Mouse (Mus musculus) lung, embryonic 14.5 days (tissue): ENCODE data around the gene Chst3. TPM values are rescaled to one million over a fixed set of nuclear protein-coding genes. Genes with fewer than 3 reads are reported as not detected.
"Not testable (repeated sequence)": the region's sequence is repeated elsewhere in the genome, so short reads cannot be mapped to it uniquely, and the experiment has no call there.

Experiments used
- ATAC-seq: fragments of 200-750 bp; cut with Nextera tagmentation; 2 replicates; pipeline ENCODE4 v1.8.0; 2017; ENCODE audit warnings: mild to moderate bottlenecking, moderate TSS enrichment, moderate library complexity; ENCODE audit not compliant: insufficient read depth
- DNase-seq: peaks from one replicate; pipeline ENCODE4 v3.0.0-alpha.2; 2015
- H3K27ac ChIP-seq: fragments of 300-500 bp; sonication (generic); 2 replicates; pipeline ENCODE4 v1.5.1; 2014; ENCODE audit warnings: low read depth, mild to moderate bottlenecking, moderate library complexity
- H3K27me3 ChIP-seq: fragments of 300-500 bp; sonication (generic); 2 replicates; pipeline ENCODE4 v1.6.1; 2014; ENCODE audit warnings: low read length, control low read depth; ENCODE audit not compliant: insufficient read depth
- H3K36me3 ChIP-seq: fragments of 300-500 bp; sonication (generic); 2 replicates; pipeline ENCODE4 v1.6.1; 2014; ENCODE audit warnings: control low read depth; ENCODE audit not compliant: insufficient read depth
- H3K4me1 ChIP-seq: fragments of 300-500 bp; sonication (generic); 2 replicates; pipeline ENCODE4 v1.6.1; 2014; ENCODE audit warnings: antibody characterized with exemption, control low read depth; ENCODE audit not compliant: insufficient read depth
- H3K4me2 ChIP-seq: fragments of 300-500 bp; sonication (generic); 2 replicates; pipeline ENCODE4 v1.6.1; 2014; ENCODE audit warnings: mild to moderate bottlenecking
- H3K4me3 ChIP-seq: fragments of 300-500 bp; sonication (generic); 2 replicates; pipeline ENCODE4 v1.5.1; 2014; ENCODE audit warnings: low read depth, low read length
- H3K9ac ChIP-seq: fragments of 300-500 bp; sonication (generic); 2 replicates; pipeline ENCODE4 v1.6.1; 2014
- H3K9me3 ChIP-seq: fragments of 300-500 bp; sonication (generic); 2 replicates; pipeline ENCODE4 v1.6.1; 2016; ENCODE audit warnings: low read depth, low read length, control low read depth
- CTCF ChIP-seq: IDR thresholded peaks from 2 replicates; pipeline ENCODE4 v1.5.1; 2016; ENCODE audit warnings: antibody characterized with exemption, low read depth
- WGBS: fragments of 180-500 bp; shearing (Covaris S2); extraction: QIAGEN DNeasy Blood & Tissue Kit; methylation state at CpG from one replicate; pipeline ENCODE4 v1.1.7; 2014; 5-methylcytosine and 5-hydroxymethylcytosine counted together
- polyA plus RNA-seq: library from polyadenylated mRNA; unstranded; fragments of >200 nt; fragmentation: Nextera tagmentation; extraction: Ambion mirVana; gene quantifications from 2 replicates; pipeline ENCODE4 v1.2.1, GENCODE M21; 2014

Chst3 gene
- polyA plus RNA-seq, 1 experiment from 2014 or later: 2.1 TPM

DNA sequence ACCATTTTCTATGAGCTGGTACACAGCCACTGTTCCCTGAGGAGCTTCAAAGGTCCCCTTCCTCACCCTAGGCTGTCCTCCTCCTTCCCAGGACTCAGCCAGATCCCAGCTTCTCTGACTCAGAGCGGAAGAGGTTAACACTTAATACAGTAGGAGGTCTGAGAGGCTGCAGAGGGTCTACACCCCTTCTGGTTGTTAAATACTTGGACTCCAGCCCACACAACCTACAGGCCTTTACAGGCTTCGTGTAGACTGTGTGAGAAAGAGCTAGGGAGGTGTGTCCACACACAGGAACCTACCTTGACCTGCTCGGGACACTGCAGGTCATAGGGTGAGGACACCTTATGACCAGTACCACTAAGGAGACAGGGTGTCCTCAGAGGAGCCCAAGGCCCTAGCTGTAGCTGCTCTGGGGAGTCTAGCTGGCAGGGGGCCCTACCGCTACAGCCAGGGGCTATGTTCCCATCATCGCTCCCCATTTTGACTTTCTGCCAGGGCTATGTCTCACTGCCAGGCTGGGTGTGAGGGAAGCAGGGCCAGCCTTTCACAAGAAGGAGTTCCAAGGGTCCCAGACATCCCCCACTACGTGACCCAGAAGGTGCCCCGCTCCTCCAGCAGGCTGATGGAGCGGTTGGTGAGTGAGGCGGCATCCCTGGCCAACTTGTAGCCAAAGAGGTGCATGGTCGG, 33.9 kb downstream of the Chst3 start:
- Histone ChIP-seq H3K4me1 (peaks cover 8% of the 10 kb centered on the region), H3K9me3 (no peaks in the 10 kb centered on the region), H3K4me3 (no peak overlapping the region), H3K27me3 (no peaks in the 10 kb centered on the region), H3K36me3 (peaks cover 10% of the 10 kb centered on the region; the same call in 1 of the 2 replicates), H3K4me2 (0 out of 2 replicates have a peak overlapping the region, but pooled peaks have one; percentile 29), H3K27ac (no peak overlapping the region; the same call in 1 of the 2 replicates), H3K9ac (no peak overlapping the region)
- no peak for TF ChIP-seq CTCF
- ATAC-seq (peak; percentile 61), DNase-seq (peak; percentile 74)
- 59% methylated on average over 10 of the region's 10 CpGs for WGBS

GRCm38 (mm10) chr10:60175306-60175705, 43.8 kb downstream of the Chst3 start:
- not testable (repeated sequence) for ATAC-seq, DNase-seq, H3K9me3 ChIP-seq, H3K4me1 ChIP-seq, H3K27ac ChIP-seq, H3K27me3 ChIP-seq, H3K4me2 ChIP-seq, H3K36me3 ChIP-seq, H3K9ac ChIP-seq, H3K4me3 ChIP-seq
- WGBS: 87% methylated on average over 9 of the region's 9 CpGs

DNA sequence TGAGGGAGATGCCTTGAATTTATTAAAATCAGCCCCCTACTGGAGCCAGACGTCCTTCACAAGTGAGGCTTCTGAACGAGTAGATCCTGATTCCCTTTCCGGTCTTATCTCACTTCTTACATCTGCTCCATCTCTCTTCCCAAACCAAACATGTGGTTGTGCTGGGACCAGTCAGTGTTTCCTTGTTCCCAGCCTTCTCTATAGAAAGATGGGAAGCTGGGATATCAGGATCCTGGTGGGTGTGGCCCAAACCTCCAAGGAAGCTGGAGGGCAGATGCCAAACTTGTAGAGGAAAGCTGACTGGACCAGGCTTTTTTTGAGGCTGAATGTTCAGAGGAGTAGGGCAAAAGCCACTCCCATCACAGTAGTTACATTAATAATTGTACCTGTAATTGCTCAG, 44.6 kb downstream of the Chst3 start:
- Histone ChIP-seq H3K9me3 (no peaks in the 10 kb centered on the region), H3K36me3 (no peaks in the 10 kb centered on the region), H3K27me3 (no peaks in the 10 kb centered on the region), H3K27ac (no peak overlapping the region), H3K9ac (no peak overlapping the region), H3K4me2 (no peak overlapping the region), H3K4me3 (no peak overlapping the region), H3K4me1 (no peaks in the 10 kb centered on the region)
- no peak for ATAC-seq
- no peak for DNase-seq
- no peak for TF ChIP-seq CTCF
- 44% methylated on average over 3 of the region's 3 CpGs for WGBS

GRCm38 (mm10) chr10:60173035-60173434, 46.0 kb downstream of the Chst3 start:
- Histone ChIP-seq H3K27me3 (no peaks in the 10 kb centered on the region), H3K4me2 (no peak overlapping the region), H3K27ac (no peak overlapping the region), H3K4me1 (no peaks in the 10 kb centered on the region), H3K9me3 (no peaks in the 10 kb centered on the region), H3K36me3 (no peaks in the 10 kb centered on the region), H3K9ac (no peak overlapping the region), H3K4me3 (no peak overlapping the region)
- DNase-seq (peak; percentile 82), ATAC-seq (peak; percentile 54; the same call in 1 of the 2 replicates)
- no peak for TF ChIP-seq CTCF
- WGBS: 38% methylated on average over 10 of the region's 10 CpGs

GRCm38 (mm10) chr10:60172306-60172705, 46.8 kb downstream of the Chst3 start:
- ATAC-seq: no peak
- 83% methylated on average over 4 of the region's 4 CpGs for WGBS

DNA sequence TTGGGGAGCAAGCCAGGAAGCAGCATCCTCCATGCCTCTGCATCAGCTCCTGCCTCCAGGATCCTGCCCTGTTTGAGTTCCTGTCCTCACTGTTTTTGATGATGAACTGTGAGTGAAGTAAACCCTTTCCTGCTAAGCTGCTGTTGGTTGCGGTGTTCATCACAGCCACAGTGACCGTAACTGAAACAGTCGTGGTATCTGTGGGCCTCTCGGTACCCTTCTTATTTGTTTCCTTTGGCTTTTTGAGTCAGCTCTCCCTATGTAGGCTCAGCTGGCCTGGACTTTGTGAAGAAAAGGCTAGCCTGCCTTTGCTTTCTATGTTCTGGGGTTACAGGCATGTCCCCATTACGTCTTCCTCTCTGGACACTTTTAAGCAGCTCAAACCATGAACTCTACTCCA, 47.7 kb downstream of the Chst3 start:
- Histone ChIP-seq H3K27me3 (no peaks in the 10 kb centered on the region), H3K36me3 (no peaks in the 10 kb centered on the region), H3K27ac (no peak overlapping the region), H3K9me3 (no peaks in the 10 kb centered on the region), H3K9ac (no peak overlapping the region), H3K4me1 (no peaks in the 10 kb centered on the region), H3K4me2 (no peak overlapping the region), H3K4me3 (no peak overlapping the region)
- no peak for TF ChIP-seq CTCF
- ATAC-seq (no peak), DNase-seq (no peak)
- WGBS: 90% methylated on average over 5 of the region's 5 CpGs

More at GRCm38 (mm10) chr10:60172306-60172705, 46.8 kb downstream of the Chst3 start:
- TF ChIP-seq CTCF: no peak
- Histone ChIP-seq H3K36me3 (no peaks in the 10 kb centered on the region), H3K4me2 (no peak overlapping the region), H3K9me3 (no peaks in the 10 kb centered on the region), H3K27ac (no peak overlapping the region), H3K4me1 (no peaks in the 10 kb centered on the region), H3K27me3 (no peaks in the 10 kb centered on the region), H3K9ac (no peak overlapping the region), H3K4me3 (no peak overlapping the region)
- DNase-seq: no peak

- 71% methylated on average over 10 of the region's 10 CpGs for WGBS
- Histone ChIP-seq H3K4me1 (no peaks in the 10 kb centered on the region), H3K4me3 (no peak overlapping the region), H3K9me3 (no peaks in the 10 kb centered on the region), H3K36me3 (no peaks in the 10 kb centered on the region), H3K9ac (no peak overlapping the region), H3K27me3 (no peaks in the 10 kb centered on the region), H3K4me2 (no peak overlapping the region), H3K27ac (no peak overlapping the region)
- DNase-seq: peak; percentile 16
- ATAC-seq: no peak
- TF ChIP-seq CTCF: no peak
Measured at GRCm38 (mm10) chr10:60170326-60171089, 48.6 kb downstream of the Chst3 start.
